Mouse (Mus musculus) leukemia stem cell, adult 10-12 weeks (primary cell): ENCODE results near the gene Acss1. TPM values are rescaled to one million over a fixed set of nuclear protein-coding genes. Genes with fewer than 3 reads are reported as not detected.

Experiments
- polyA plus RNA-seq: library from polyadenylated mRNA; stranded (reverse); fragments of >175 nt; gene quantifications from 2 replicates; pipeline ENCODE4 v1.2.3, GENCODE M21; 2012; ENCODE audit warnings: low replicate concordance

Acss1 gene
- polyA plus RNA-seq = 56.2 and 58.0 TPM in 2 replicates

DNA sequence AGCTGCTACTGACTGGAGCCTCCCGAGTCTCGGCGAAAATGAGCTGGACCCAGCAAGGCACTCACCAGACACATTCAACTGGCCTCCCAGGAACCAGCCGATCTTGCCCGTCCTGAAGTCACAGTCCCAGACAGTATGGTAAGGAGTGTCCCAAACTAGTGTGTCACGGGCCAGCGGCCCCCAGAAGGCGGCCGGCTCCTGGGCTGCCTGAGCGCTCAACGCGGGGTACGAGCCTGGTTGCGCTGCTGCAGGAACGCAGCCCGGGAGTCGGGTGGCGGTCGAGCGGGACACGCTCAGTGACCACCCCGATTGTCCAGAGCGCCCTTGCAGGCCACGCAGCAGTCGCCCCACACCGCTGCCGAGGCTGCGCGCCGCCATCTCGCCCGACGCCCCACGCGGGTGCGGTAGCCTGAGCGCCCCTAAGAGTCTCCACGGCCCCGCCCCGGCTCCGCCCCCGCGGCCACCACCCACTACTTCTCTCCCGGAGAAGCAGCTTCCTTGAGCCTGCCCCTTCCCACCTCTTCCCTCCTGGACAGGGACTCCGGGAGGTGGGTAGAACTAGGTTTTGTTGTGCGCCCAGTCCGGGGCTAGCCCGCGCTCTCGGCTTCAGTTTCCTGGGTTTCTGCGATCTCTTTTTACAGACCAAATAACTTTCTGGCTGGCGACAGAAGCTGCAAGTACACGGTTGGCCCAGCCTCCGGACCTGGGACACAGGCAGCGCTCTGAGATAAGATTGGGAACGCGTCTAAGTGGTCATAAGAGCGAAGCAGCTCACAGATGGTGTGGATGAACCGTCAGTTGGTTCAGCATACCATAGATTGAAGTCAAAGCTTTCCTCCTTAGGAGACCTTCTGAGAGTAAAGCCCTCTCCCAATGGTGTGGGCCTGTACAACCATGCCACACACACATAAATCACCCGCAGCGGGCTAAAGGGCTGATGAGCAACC lies at the start of gene Acss1:
Gene Acss1 (minus strand): TSS at position 681 of the 947 bp plus-strand sequence.

GRCm38 (mm10) chr2:150689223-150689800 lies 21.0 kb upstream of the Acss1 start, which contains the start of gene Vsx1:
Gene Vsx1, minus strand, starts transcription at chr2:150689360.

GRCm38 (mm10) chr2:150608087-150608799 lies 60.1 kb downstream of the Acss1 start, which contains the start of gene Apmap:
Gene Apmap, minus strand, starts transcription at chr2:150608567.

DNA sequence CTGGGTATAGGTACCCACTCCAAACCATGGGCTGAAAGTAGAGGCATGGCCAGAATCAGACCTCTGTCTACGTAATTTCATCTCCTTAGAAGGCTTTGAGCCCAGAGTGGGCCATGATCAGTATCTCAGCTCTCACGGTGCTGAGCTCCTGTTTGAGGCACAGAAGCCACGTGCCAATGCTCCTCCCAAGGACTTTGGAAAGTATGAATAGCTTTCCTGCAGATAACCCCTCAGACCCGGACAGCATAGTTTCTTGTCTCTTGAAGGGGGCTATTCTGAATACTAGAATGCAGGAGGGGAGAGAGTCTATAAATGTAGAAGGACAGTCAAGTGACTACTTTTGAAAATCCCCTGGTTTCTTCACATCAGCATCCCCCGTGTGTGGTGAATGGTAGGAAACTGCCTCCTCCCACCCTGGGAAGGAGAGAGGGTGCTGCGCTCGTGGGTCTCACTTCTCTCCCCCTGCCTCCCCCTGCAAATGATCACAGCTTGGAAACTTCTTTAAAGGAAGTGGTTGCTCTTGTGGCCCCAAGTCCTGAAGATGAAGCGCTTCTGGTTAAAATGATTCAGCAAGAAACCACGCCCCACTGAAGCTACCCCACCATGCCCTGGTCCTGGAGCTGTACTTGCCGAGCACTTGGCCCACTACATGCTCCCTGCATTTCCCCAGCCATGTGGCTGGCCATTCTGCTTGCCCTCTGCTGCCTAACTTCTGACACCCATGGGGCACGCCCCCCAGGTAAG lies 98.3 kb downstream of the Acss1 start, which contains the start of gene Cst7:
Gene Cst7 (plus strand): TSS at position 569 of the 744 bp plus-strand sequence.

Other genes starting within 250 kb of the Acss1 start
- gene Zfp442, start 217.0 kb downstream of the Acss1 start, polyA plus RNA-seq = 0.06 TPM in 1 of 2 replicates, not detected in the other
- gene Zfp345, start 183.4 kb downstream of the Acss1 start, polyA plus RNA-seq = not detected in 2 replicates
- not detected in 2 replicates for gene Cst7, start 98.1 kb downstream of the Acss1 start, polyA plus RNA-seq
- gene Apmap, start 59.9 kb downstream of the Acss1 start, polyA plus RNA-seq = 57.0 and 144 TPM in 2 replicates
- gene Vsx1, start 20.9 kb upstream of the Acss1 start, polyA plus RNA-seq = 0.05 TPM in 1 of 2 replicates, not detected in the other
- 24.3 and 33.9 TPM in 2 replicates for gene Entpd6, start 80.5 kb upstream of the Acss1 start, polyA plus RNA-seq
- gene Pygb, start 118.2 kb upstream of the Acss1 start, polyA plus RNA-seq = 5.7 and 15.1 TPM in 2 replicates
- gene Abhd12, start 236.2 kb upstream of the Acss1 start, polyA plus RNA-seq = 29.6 and 48.1 TPM in 2 replicates
- 3.6 and 7.5 TPM in 2 replicates for gene Gins1, start 236.9 kb upstream of the Acss1 start, polyA plus RNA-seq